Mouse (Mus musculus): Measurements from ENCODE around the gene Chd1l. TPM values are rescaled to one million over a fixed set of nuclear protein-coding genes. Genes with fewer than 3 reads are reported as not detected.

Chd1l gene
- 11.6 and 14.5 TPM in 2 replicates for polyA plus RNA-seq (2016; fragmentation: Nextera tagmentation; extraction: Ambion mirVana)

DNA sequence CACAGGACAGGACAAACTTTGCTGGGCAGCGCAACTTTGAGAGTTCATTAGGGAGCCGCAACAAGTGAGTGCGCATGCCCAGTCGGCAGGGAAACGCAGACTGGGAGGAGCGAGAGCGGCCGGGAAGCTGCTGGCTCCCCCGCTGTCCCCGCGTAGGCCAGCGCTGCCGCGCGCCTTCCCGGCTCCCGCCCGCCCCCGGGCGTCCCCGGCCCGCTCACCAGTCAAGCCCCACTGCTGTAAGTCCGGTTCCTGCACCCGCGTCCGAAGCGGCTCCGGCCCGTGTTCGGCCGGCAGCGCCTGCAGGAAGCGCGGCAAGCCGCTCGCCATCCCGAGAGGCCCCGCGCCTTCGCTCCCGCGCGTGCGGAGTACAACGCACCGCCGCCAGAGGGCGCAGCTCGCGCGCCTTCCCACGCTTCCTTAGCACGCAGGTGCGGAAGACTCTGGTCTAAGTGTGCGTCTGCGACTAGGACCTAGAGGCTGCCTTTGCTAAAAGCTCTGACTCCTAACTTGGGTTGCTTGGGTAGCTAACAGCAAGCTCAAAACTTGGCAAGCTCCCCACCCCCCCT is at the start of gene Chd1l:
Gene Chd1l, minus strand, starts transcription at position 359 of the 566 bp plus-strand sequence.
- Histone ChIP-seq H3K9ac (peak within 1 kb of the TSS; percentile 81), H3K4me3 (peak within 1 kb of the TSS; percentile 73), H3K36me3 (no peaks in the 10 kb centered on the region), H3K4me1 (no peaks in the 10 kb centered on the region), H3K27me3 (replicated peaks) (no peaks in the 10 kb centered on the region), H3K27ac (0 out of 2 replicates have a peak within 1 kb of the TSS, but pooled peaks have one; percentile 33), H3K9me3 (no peaks in the 10 kb centered on the region), H3K4me2 (replicated peaks) (peak within 1 kb of the TSS; percentile 63)
- WGBS, result under 1% methylated on average over 56 of the region's 56 CpGs
- peak; percentile 94 for ATAC-seq (ENCODE audit: low FRiP score, low read depth)

DNA sequence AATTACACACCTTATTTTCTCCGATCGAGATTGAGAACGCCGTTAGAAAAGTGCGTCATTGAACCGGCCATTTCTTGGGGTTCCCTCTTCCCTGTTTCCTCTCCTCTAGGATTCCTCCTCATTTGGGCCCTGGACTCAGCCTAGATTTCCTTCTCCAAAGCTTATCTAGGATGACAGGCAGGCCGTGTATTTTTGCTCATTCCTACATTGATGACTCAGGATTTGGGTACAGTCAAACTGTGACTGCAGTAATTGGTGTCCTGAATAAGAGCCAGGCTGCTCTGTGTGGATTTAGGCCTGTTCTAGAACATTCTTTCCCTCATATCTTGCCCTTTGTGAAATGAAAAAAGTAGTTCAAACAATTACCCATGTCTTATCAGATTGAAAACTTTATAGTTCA is 49.7 kb upstream of the Chd1l start:
- Histone ChIP-seq H3K27ac (no peak overlapping the region), H3K9ac (no peak overlapping the region), H3K27me3 (replicated peaks) (no peaks in the 10 kb centered on the region), H3K4me3 (no peak overlapping the region), H3K4me2 (replicated peaks) (peak overlapping the region; percentile 73), H3K9me3 (no peaks in the 10 kb centered on the region), H3K36me3 (0 out of 2 replicates have a peak, but pooled peaks cover 9% of the 10 kb centered on the region), H3K4me1 (0 out of 2 replicates have a peak, but pooled peaks cover 12% of the 10 kb centered on the region)
- WGBS, result 63% methylated on average over 7 of the region's 7 CpGs
- no peak for ATAC-seq (ENCODE audit: low FRiP score, low read depth)

DNA sequence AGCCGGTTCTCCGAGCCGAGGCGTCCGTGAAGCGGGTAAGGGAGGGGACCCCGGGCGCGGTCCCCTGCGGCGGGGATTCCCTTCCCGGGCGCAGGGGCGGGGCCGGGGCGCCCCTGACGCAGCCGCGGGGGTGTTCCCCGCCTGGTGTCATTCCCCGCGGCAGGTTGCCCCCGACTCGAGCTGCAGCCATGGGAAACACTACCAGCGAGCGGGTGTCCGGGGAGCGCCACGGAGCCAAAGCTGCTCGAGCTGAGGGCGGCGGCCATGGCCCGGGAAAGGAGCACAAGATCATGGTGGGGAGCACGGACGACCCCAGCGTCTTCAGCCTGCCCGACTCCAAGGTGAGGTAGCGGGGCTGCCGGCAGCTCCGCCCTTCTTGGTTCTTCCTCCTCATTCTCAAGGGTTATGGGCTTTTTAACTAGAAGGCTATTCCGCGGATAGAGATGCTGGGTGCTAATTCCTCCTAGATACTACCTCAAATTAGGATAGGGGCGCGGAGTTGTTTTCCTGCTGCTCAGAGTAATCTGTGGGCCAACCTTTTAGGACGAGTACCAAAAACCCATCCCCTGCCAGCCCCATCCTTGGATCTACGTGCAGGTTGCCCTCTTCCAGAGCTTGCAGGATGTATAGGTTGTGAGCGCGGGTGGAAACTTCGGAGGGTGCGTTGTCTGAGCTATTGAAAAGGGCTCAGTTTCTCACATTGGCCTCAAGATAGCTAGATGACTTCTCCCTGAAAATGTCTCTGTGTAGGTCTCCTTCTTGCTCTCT is 48.6 kb upstream of the Chd1l start:
- Histone ChIP-seq H3K4me3 (peak overlapping the region; percentile 84), H3K4me1 (0 out of 2 replicates have a peak, but pooled peaks cover 12% of the 10 kb centered on the region), H3K4me2 (replicated peaks) (peak overlapping the region; percentile 73), H3K27me3 (replicated peaks) (no peaks in the 10 kb centered on the region), H3K9ac (peak overlapping the region; percentile 75), H3K36me3 (0 out of 2 replicates have a peak, but pooled peaks cover 4% of the 10 kb centered on the region), H3K9me3 (no peaks in the 10 kb centered on the region), H3K27ac (no peak overlapping the region)
- WGBS, result under 1% methylated on average over 41 of the region's 50 CpGs
- ATAC-seq (ENCODE audit: low FRiP score, low read depth), result peak; percentile 70

DNA sequence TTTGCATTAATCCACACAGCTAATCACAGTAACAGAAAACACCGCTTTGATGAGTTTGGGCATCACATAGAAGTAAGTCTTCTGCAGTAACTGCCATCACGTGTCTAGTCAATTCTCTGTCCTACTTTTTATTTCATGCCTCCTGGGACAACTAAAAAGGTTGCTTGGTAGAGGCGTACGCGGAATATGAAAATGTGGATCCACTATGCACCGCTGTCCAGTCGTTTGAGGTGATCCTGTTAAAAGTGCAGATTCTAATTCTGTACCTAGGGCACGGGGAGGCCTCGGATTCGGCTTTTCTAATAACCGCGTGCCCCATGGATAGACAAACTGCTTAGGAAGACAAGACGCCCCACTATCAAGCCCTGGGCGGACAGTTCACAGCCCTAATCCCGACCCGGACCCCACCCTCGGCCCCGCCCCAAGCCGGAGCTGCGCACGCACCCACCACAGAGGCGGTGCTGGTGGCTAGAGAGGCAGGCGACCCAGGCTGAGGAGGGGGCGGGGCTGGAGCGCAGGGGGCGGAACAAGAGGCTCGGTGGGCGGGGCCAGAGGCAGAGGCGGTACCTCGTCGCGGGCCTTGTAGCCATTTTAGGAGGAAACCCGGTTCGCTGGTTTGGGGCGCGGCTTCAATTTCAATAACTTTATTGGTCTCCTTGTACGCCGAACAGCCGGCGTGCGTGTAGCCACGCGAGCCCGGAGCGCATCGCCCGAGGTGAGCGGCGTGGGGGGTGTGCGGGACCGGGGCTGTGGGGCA is 47.8 kb upstream of the Chd1l start, which contains the start of gene Prkab2:
Gene Prkab2, plus strand, starts transcription at position 539 of the 757 bp plus-strand sequence.
- ATAC-seq (ENCODE audit: low FRiP score, low read depth), result peak; percentile 95

DNA sequence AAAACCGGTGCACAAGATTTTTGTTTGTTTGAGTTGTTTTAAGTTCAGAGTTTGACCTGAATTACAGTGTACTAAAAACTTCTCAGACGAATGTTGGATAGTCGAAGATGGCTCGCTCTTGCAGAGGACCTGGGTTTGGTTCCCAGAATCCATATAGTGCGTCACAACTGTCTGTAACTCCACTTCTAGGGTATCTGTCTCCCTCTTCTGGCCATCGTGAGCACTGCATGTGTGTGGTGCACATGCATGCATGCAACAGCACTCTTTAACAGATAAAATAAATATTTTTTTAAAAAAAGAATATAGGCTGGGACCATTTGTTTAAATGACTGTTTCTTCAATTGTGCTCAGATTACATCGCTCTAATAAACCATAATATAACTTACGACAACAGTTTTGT is 44.9 kb upstream of the Chd1l start:
- H3K4me3 ChIP-seq, result no peak overlapping the region
- H3K4me2 ChIP-seq (replicated peaks), result no peak overlapping the region
- no peaks in the 10 kb centered on the region for H3K36me3 ChIP-seq
- no peaks in the 10 kb centered on the region for H3K27me3 ChIP-seq (replicated peaks)
- H3K9me3 ChIP-seq, result no peaks in the 10 kb centered on the region
- 85% methylated on average over 8 of the region's 8 CpGs for WGBS
- 0 out of 2 replicates have a peak, but pooled peaks cover 12% of the 10 kb centered on the region for H3K4me1 ChIP-seq
- H3K9ac ChIP-seq, result no peak overlapping the region
- ATAC-seq (ENCODE audit: low FRiP score, low read depth), result no peak
- H3K27ac ChIP-seq, result no peak overlapping the region

More for the DNA sequence above, 47.8 kb upstream of the Chd1l start, which contains the start of gene Prkab2:
- Histone ChIP-seq H3K36me3 (0 out of 2 replicates have a peak, but pooled peaks cover 3% of the 10 kb centered on the region), H3K4me2 (replicated peaks) (peak within 1 kb of the TSS; percentile 73), H3K4me1 (0 out of 2 replicates have a peak, but pooled peaks cover 12% of the 10 kb centered on the region), H3K9me3 (no peaks in the 10 kb centered on the region), H3K27me3 (replicated peaks) (no peaks in the 10 kb centered on the region), H3K27ac (no peak within 1 kb of the TSS), H3K9ac (peak within 1 kb of the TSS; percentile 75), H3K4me3 (peak within 1 kb of the TSS; percentile 84)
- 2% methylated on average over 51 of the region's 51 CpGs for WGBS

DNA sequence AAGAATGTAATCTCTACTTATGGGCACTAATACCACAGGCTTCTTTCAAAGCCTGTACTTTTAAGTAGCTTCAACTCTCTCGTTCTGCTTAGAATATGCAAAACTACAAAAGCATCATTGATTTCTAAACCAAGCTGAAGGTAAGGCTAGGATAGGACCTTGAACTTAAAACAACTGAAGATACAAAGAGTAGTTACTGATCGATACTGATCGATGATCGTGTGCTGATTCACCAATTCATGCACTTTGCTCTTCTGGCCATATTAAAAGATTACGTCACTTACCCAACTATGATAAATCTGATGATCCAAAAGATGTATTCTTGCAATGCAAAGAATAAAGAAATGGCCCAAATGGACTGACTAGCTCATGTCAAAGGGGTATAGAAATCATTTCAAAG is 43.8 kb upstream of the Chd1l start:
- WGBS, result 90% methylated on average over 5 of the region's 5 CpGs
- no peak for ATAC-seq (ENCODE audit: low FRiP score, low read depth)
- Histone ChIP-seq H3K4me3 (no peak overlapping the region), H3K9me3 (no peaks in the 10 kb centered on the region), H3K4me2 (replicated peaks) (no peak overlapping the region), H3K27me3 (replicated peaks) (no peaks in the 10 kb centered on the region), H3K27ac (no peak overlapping the region), H3K36me3 (no peaks in the 10 kb centered on the region), H3K9ac (no peak overlapping the region), H3K4me1 (0 out of 2 replicates have a peak, but pooled peaks cover 3% of the 10 kb centered on the region)

DNA sequence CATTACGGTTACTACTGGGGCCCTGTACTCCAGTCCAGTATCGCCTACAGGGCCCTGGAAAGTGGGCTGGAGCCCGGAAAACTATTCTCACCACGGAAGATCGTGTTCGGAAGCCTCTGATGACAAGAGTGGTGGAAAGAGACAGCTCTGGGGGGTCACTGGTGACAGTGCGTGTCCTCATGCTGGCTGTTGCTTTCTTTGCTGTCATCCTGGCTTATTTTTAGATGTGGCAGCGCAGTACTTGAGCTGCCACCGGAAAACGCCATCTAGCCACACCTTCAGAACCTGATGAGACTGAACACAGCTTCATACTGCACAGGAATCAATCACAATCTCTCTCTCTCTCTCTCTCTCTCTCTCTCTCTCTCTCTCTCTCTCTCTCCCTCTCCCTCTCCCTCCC is 41.6 kb upstream of the Chd1l start:
- no peak for ATAC-seq (ENCODE audit: low FRiP score, low read depth)
- WGBS, result 88% methylated on average over 10 of the region's 10 CpGs
- Histone ChIP-seq H3K27ac (no peak overlapping the region), H3K4me1 (no peaks in the 10 kb centered on the region), H3K4me2 (replicated peaks) (no peak overlapping the region), H3K36me3 (no peaks in the 10 kb centered on the region), H3K9ac (no peak overlapping the region), H3K4me3 (no peak overlapping the region), H3K27me3 (replicated peaks) (no peaks in the 10 kb centered on the region), H3K9me3 (no peaks in the 10 kb centered on the region)

DNA sequence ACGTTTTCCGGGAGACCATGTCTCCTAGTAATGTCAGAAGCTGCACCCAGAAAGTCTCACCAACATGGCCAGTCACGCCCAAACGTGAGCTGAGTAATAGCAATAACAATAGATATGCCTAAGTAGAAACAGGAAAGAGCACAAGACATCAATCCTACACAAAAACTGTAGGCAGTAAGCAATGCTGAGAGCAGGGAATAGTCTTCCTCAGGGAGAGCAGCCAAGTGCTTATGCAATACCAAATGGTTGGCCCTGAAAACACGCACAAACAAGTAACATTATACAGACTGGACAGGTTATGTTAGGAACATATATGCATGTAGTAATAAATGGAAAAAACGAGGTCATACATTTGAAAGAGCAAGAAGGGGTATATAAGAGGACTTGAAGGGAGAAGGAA is 39.5 kb upstream of the Chd1l start:
- no peaks in the 10 kb centered on the region for H3K9me3 ChIP-seq
- no peaks in the 10 kb centered on the region for H3K27me3 ChIP-seq (replicated peaks)
- H3K4me1 ChIP-seq, result no peaks in the 10 kb centered on the region
- H3K4me2 ChIP-seq (replicated peaks), result no peak overlapping the region
- no peak overlapping the region for H3K4me3 ChIP-seq
- 75% methylated on average over 6 of the region's 6 CpGs for WGBS
- no peak overlapping the region for H3K9ac ChIP-seq
- H3K36me3 ChIP-seq, result no peaks in the 10 kb centered on the region
- no peak overlapping the region for H3K27ac ChIP-seq
- no peak for ATAC-seq (ENCODE audit: low FRiP score, low read depth)

DNA sequence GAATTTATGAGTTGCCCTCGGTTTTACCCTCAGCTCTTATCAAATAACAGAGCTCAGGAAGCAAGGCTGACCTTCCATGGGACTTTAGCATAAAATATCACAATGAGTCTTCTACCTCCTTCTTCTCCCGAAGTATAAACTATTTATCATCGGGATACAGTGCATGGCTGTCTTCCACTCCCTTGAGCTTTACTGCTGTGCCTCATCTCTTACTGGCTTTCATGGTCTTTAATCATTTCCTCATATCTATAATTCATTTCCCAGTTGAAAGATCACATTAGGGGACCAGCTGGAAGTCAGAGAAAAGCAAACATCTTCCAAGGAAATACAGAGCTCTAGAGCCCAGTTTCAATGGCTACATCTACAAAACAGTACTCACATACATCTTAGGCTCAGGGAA is 39.0 kb upstream of the Chd1l start:
- Histone ChIP-seq H3K9me3 (no peaks in the 10 kb centered on the region), H3K36me3 (no peaks in the 10 kb centered on the region), H3K4me3 (no peak overlapping the region), H3K9ac (no peak overlapping the region), H3K4me2 (replicated peaks) (no peak overlapping the region), H3K27me3 (replicated peaks) (no peaks in the 10 kb centered on the region), H3K4me1 (no peaks in the 10 kb centered on the region), H3K27ac (no peak overlapping the region)
- 75% methylated on average over 3 of the region's 3 CpGs for WGBS
- no peak for ATAC-seq (ENCODE audit: low FRiP score, low read depth)

DNA sequence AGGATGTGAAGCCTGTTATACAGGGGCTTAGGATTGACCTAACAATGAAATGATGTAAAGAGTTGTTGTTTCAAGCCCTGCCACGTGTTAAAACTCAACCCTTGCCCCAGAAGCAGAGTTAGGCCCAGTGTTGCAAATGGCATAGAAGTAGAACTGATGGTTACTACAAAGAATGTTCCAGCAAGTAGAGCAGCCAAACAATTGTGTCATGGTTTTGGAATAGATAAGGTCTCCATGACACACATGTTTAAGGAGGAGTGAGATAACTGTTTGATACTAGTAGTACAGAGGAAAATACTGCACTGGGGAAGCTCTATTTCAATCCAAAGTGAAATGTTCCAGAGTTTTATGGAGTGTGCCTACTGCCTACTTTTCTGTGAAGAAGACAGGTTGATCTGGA is 38.5 kb upstream of the Chd1l start:
- Histone ChIP-seq H3K27me3 (replicated peaks) (no peaks in the 10 kb centered on the region), H3K9me3 (no peaks in the 10 kb centered on the region), H3K27ac (no peak overlapping the region), H3K36me3 (no peaks in the 10 kb centered on the region), H3K9ac (no peak overlapping the region), H3K4me3 (no peak overlapping the region), H3K4me1 (no peaks in the 10 kb centered on the region), H3K4me2 (replicated peaks) (no peak overlapping the region)
- no peak for ATAC-seq (ENCODE audit: low FRiP score, low read depth)
- WGBS, result 54% methylated on average over 1 of the region's 1 CpGs

DNA sequence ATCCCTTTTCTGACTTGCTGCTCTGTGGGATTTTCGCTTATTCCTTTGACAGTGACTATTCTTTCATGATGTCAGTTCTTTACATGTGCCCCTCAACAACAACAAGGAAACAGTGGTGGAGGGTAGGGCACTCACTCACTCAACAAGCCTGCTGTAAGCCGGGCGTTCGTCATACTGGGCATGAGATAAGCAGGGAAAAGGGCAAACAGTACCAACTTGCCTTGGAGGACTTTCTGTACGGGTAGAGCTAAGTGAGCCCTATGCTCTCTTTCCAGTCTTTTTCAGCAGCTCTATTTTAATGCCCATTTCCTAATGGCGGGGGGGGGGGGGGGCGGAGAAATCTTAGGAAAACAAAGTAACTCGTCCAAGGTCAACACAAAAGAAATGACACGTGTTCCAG is 32.0 kb upstream of the Chd1l start:
- Histone ChIP-seq H3K27me3 (replicated peaks) (no peaks in the 10 kb centered on the region), H3K4me1 (no peaks in the 10 kb centered on the region), H3K9me3 (no peaks in the 10 kb centered on the region), H3K9ac (no peak overlapping the region), H3K4me2 (replicated peaks) (no peak overlapping the region), H3K27ac (no peak overlapping the region), H3K4me3 (no peak overlapping the region), H3K36me3 (no peaks in the 10 kb centered on the region)
- ATAC-seq (ENCODE audit: low FRiP score, low read depth), result no peak
- 82% methylated on average over 9 of the region's 9 CpGs for WGBS

DNA sequence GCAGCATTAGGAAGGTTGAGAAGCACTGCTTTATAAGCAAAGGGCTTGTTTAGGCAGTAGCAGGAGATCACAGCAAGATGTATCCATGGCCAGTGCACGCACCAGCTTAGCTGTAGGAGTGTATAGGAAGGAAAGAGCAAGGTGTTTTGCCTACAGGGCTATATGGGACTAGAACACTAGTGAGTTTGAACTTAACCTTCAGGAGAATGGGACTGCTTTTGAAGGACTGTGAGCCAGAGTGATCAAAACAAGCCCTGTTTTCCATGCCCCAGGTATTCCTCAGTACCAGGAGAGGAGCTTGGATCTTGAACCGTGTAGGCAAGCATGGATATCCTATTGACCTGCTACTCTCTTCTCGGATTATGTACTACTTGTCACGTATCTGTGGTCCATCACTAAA is 31.4 kb upstream of the Chd1l start:
- Histone ChIP-seq H3K4me2 (replicated peaks) (no peak overlapping the region), H3K4me1 (no peaks in the 10 kb centered on the region), H3K27ac (no peak overlapping the region), H3K4me3 (no peak overlapping the region), H3K27me3 (replicated peaks) (no peaks in the 10 kb centered on the region), H3K36me3 (no peaks in the 10 kb centered on the region), H3K9ac (no peak overlapping the region), H3K9me3 (no peaks in the 10 kb centered on the region)
- WGBS, result 90% methylated on average over 4 of the region's 4 CpGs
- ATAC-seq (ENCODE audit: low FRiP score, low read depth), result no peak
